Mouse (Mus musculus) testis, postnatal 14 days (tissue): ENCODE measurements around the gene Eci1.
"Not testable (repeated sequence)": the region's sequence is repeated elsewhere in the genome, so short reads cannot be mapped to it uniquely, and the experiment has no call there.

ENCODE experiments used
- DNase-seq: peaks from one replicate; pipeline ENCODE4 v3.0.0; 2021; ENCODE audit warnings: low spot score

Gene Eci1

DNA sequence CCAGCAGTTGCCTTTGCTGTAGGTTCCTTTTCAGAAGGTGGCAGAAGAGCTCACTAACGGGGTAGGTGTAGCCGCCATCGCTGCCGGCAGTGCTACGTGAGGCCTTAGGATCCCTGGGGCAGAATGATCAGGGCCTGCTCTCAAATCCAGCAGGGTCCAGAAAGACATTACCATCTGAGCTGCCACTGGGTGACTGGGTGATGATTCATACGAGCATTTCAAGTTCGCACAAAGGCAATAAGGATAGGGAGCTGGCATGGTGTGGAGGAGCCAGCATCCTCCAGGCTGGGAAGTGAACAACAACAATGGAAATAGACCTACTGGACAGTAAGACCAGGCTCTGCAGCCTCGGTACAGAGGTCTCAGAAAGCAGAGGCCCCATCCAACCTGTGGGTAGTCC, 13.9 kb downstream of the Eci1 start:
- DNase-seq = peak; percentile 4

DNA sequence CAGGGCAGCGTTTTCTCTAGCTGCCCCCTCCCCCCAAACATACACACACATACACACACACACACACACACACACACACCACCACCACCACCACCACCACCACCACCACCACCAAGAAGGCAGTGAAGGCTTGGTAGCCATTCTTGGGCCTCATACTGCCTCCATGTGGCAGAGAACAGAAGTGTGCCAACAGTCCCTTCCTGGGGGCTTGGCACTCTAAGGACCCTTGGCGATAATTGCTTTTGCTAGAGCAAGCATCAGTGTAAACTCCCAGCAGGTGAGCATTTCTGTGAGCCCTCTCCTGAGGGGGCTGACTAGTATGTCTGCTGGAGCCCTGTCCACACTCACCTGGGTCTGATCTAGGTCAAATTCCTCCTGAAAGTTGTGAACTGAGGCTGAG, 14.7 kb downstream of the Eci1 start:
- no peak for DNase-seq

DNA sequence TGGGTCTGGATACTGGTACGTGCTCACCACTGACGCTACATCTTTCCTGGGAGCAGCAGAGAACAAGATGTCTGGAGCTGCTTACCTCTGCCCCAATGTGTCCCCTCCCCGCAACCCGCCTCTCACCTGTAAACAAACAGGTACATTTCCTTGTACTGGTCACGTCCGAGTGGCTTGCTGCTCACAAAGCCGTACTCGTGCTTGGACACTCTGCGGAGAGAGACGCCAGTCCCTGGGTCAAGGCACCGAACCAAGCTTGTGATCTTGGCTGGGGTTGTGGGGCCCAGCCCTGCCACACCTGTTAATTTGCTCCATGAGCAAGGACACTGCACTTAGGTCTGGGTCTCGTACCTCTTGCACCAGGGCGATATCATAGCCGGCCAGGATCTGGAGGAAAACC, 15.7 kb downstream of the Eci1 start:
- DNase-seq = peak; percentile 38

DNA sequence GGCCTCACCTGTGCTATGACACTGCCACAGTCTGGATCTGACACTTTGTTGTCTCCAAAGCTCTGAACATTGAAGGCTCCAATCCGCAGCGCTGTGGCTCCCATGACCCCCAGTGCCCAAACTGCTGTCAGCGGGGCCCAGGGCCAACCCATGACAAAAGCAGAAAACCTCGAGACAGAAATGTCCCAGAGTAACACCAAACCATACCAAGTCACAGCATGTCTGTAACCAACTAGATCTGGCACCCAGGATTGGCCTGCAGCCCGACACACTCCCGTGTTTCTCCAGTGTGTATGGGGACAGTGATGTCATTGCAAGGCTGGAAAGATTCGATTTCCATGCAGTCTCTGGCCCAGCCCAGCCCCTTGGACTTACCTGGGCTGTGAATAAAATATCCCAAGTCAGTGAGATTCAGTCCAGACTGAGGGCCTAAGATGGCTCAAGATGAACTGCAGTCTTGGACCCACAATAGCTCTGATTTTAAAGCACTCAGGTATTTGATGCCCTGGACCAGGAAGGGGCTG, 16.3 kb downstream of the Eci1 start, which contains the start of gene Dnase1l2:
Gene Dnase1l2 (minus strand): TSS at position 474 of the 524 bp plus-strand sequence.
- peak; percentile 22 for DNase-seq

DNA sequence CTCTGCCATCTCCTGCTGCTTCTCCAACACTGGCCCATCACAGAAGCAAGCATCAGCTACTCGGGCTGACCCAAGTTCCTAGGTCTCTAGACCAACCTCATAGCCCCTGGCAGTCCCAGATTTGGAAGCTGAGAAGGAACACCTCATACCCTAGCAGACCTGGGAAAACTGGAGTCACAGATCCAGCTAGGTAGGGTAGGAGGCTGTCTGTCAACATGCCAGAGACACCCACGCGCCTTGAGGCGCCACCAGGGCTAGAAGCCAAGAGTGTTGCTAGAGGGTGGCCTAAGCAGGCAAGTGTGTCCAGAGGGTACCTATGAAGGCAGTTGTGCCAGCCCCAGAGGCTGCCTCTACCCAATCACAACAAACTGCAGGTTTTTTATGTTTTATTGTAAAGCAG, 17.0 kb downstream of the Eci1 start:
- DNase-seq = peak; percentile 61

DNA sequence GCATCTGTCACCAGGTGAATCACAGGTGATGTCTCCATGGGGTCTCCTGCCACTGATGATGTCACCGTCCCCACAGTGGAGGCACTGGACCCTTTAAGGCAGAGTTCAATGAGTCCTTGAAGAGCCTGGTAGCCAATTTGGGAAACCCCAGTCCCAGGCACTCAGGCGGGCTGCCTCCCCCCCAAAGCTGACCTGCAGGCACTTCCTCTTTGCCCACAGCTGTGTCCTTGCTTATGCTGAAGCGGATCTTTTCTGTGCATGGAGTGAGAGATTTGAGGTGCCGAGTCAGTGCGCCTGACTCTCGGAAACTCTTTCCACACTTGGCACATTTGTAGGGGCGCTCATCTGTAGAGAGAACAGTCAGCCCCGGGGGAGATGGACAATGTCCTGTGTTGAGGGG, 20.1 kb downstream of the Eci1 start:
- DNase-seq = no peak

DNA sequence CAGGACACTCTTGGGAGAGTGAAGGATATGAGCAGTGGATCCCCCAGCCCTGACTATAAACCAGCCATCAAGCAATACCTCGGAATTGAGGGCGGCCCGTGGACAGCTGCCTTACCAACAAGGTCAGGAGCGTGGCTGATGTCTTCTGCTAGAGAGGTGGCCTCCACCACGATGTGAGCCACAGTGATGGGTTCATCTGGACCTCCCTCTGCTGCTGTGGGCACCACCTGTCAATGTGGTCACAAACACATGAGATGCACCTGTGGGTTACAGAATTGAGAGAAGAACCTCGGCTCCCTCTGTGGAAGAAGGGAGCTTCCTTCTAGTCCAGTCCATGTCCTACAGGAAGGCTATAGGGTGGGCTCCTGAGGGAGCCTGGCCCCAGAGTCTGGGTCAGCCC, 23.1 kb downstream of the Eci1 start:
- no peak for DNase-seq

DNA sequence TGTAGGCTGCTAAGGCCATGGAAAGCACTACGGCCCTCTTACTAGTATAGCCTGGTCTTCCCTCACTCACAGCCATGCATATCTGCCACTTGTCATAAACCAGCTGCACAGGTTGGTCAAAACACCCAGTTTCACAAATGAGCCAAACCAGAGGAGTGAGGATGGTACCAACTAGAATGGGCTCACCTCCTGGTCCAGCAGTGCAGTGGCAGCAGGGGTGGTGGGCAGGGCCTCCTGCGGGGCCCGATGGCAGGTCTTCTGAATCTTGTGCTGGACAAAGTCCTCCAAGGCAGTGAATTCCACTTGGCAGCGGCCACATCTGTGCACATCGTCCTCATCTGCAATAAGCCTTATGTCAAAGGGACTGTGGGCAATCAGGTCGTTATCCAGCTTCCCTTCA, 24.8 kb downstream of the Eci1 start:
- no peak for DNase-seq

DNA sequence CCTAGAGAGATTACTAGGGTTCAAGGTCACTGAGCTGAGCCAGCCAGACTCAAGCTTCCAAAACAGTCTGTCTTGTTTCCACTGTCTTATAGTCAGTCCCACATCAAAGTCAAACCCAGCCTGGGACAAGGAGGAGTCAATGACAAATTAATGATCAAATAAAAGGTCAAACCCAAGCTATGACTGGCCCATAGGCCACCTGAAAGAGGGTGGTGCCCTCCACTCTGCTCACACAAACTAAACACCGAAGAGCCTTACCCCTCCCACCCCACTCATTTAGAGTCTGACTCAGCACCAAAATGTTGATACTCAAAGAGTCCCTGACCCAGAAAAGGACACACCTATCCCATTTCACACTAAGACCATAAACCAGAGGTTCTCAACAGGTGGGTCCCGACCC, 26.9 kb downstream of the Eci1 start:
- no peak for DNase-seq

DNA sequence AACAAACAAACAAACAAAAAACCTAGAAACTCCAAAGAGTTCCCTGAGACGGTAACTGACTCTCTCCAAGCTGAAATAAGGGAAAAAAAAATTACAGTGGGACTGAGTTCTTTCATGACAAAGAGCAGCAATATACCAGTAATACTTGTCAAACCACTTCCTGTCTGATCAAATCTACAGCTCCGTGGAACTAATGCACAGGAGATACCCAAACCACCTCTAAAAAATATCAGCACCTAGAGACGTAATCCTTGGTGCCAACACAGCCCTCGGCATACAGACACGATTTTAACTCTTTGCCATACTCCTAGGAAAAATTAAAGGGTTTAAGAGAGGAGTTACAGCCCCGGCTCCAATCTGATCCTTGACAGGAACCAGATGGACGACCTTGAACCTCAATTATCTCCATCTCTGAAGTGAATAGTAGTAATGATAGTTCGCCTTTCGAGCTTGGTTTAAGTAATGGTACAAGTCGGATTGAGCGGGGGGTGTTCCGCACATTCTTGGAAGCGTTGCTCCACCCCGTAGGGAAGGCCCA, 27.8 kb downstream of the Eci1 start:
- DNase-seq = no peak

DNA sequence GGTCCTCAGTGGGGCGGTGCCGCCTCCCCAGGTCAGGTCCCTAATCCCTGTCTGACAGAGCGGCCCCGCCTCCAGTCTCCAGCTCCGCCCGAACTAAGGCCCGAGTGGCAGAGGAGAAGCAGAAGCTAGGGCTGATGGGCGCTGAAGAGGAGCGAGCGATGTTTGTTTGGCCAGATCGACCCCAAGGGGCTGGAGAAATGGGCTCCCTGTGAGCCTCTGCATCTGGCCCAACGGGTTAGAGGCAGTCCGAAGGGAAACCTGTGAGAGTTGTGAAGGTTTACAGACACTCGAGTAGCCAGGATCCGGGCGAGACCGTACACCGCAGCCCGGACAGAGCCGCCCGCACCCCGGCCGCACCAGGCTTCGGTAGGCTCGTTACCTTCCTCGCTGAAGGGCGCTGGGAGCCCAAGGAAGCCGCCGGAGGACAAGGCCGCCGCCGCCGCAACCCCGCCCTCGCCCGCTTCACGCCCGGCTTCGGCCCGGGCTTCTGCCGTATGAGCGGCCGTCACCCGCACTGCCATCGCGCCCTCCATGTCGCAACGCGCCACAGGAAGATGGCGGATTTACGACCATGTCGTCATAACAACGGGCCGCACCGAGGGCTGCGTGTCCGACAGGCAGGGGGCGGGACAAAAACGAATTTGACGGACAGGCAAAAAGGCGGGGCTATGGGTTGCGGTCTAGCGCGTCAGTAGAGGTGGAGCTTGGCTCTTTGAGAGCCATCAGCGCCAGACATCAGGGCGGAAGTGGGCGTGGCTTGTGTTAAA, 28.5 kb downstream of the Eci1 start:
- DNase-seq = peak; percentile 100

DNA sequence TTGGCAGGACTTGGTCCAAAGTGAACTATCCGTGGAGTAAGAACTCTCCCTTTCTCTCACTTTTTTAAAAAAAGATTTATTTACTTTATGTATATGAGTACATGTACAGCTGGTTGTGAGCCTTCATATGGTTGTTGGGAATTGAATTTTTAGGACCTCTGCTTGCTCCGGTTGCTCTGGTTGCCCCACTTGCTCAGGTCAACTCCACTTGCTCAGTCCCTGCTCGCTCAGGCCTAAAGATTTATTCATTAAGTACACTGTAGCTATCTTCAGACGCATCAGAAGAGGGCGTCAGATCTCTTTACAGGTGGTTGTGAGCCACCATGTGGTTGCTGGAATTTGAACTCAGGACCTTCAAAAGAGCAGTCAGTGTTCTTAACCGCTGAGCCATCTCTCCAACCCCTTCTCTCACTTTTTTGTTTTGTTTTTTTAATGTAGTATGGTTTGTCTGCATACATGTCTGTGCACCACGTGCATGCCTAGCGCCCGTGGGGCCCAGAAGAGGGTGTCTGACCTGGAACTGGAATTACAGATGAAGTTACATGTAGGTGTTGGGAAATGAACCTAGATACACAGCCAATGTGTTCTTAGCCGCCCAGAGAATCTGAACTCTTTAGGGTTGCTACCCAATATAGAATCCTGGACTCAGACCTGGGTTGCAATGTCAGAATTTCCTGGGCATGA, 29.2 kb downstream of the Eci1 start:
- DNase-seq = not testable (repeated sequence)

DNA sequence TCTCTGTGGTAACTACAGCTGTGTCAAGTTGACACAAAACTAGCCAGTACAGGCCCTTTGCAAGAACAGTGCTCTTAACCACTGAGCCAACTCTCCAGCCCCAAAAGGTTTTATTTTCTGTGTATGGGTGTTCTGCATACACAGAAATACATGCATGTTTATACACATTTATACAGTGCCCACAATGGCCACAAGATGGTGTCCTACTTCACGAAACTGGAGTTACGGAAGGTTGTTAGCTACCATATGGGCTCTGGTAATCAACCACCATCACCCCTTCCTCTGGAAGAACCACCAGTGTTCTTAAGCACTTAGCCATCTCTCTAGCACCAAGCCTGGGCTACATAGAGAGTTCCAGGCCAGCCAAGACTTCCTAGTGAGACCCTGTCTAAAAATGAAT, 35.1 kb downstream of the Eci1 start:
- no peak for DNase-seq

DNA sequence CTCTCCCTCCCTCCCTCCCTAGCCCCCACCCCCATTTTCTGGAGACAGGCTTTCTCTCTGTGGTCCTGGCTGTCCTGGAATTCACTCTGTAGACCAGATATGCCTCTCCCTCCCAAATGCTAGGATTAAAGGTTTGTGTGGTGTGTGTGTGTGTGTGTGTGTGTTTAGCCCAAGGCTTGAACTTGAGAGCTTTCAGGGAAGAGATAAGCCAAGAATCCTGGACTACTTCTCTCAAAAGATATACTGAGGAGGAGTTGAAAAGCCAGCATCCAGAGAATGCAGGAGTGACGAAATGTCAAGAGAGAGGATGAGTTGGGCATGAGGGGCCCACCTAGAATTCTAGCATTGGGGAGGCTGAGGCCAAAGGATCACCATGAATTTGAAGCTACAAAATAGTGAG, 36.5 kb downstream of the Eci1 start:
- no peak for DNase-seq

DNA sequence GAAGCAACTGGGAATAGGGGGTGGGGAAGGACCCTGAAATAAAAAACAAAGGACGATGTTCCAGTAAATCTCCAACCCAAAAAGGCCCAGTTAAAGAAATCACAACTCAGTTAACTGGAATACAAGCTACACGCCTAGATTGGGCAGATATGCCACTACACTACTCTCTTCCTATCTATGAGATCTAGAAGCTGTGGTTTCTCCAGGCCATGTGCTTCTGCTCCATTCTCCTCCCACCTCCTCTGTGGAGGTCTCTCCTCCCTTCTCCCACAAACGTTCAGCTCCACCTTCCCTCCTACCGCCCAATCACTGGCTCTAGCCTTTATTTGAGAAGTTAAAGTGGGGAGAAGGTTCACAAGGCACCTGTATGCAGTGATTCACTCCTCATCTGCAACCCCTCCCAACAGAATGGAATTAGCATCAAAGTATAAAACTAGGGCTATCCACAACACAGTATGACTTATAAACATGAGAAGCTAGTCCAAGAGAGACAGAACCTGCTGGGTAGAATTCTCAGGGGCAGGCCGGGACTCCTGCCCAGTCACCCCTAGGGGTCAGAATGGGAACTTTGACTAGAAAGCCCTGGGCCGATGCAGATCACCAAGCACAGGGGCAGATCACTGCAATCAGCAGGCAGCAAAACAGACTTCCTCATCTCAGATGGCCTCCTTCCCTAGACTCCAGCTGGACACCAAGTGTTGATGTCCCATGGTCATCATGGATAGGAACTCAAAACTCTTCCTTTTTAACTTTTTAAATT, 37.1 kb downstream of the Eci1 start:
- DNase-seq = peak; percentile 6

DNA sequence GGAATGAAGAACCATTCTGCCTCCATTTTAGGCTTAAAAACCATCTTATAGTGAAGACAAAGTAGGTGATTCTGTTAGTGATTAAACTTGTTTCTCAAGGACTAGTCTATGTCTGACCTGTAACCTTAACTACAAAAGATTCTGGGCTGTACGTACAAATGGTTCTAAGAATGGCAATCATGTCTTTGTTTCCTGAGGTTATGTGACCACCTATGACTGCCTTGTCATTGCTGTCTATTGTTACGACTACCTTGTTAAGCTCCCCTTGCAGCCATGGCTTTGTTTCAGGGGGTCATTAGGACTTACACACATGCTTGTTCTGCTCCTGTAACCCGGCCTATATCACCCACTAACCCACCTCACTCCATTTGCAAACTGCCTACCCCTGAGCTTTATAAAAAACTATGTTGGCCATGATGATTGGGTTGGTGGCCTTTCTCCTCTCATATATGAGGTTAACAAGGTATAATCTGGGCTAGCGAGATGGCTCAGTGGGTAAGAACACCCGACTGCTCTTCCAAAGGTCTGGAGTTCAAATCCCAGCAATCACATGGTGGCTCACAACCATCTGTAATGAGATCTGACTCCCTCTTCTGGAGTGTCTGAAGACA, 42.3 kb downstream of the Eci1 start:
- DNase-seq = no peak

DNA sequence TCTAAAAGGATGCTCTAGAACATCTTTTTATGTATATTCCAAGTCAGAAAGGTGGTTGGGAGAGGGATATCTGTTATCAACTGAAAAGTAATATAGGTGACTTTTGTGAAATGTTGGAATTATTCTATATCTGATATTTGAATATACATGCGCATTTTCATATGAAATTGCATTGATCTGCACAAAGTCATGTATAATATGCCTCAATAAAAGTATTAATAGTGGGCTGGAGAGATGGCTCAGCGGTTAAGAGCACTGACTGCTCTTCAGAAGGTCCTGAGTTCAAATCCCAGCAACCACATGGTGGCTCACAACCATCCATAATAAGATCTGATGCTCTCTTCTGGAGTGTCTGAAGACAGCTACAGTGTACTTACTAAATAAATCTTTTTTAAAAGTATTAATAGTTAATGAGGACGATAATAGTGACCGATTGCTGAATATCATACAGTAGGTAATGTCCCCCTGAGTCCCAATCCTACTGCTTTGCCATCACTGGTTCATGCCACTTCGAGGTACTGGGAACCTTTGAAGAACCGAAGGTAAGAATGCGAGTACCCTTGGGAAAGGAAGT, 43.0 kb downstream of the Eci1 start:
- DNase-seq = no peak

DNA sequence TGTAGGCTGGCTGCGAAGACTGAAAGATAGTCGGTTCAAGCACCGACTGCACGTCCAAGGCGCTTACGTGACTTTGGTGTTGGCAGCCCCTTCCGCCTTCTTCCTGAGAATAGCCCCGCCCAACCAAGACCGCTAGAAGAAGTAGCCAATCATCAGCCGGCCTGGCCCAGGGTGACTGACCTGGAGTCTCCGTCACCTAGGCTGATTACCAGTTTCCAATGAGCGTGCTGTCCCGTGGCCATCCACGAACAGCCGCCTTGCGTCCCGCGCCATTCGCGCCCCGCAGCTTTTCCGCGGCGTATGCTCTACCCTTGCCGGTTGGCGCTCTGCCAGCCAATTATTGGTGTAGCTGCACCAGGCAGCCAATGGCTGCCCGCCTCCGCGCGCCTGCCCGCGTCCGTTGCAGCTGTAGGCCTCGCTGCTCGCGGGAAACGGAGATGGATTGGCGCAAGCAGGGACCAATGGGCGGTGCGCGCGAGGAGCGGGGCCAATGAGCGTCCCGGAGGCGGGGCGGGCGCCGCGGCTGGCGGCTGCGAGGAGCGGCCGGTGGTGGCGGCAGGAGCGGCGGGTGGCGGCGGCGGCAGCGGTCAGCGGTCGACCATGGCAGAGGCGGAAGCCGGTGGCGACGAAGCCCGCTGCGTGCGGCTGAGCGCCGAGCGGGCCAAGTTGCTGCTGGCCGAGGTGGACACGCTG, 43.6 kb downstream of the Eci1 start, which contains the start of the genes E4f1 and Pgp:
Gene E4f1 (minus strand): TSS at position 404 of the 693 bp plus-strand sequence.
Gene Pgp (plus strand): TSS at position 483 of the 693 bp plus-strand sequence.
- DNase-seq = peak; percentile 99

DNA sequence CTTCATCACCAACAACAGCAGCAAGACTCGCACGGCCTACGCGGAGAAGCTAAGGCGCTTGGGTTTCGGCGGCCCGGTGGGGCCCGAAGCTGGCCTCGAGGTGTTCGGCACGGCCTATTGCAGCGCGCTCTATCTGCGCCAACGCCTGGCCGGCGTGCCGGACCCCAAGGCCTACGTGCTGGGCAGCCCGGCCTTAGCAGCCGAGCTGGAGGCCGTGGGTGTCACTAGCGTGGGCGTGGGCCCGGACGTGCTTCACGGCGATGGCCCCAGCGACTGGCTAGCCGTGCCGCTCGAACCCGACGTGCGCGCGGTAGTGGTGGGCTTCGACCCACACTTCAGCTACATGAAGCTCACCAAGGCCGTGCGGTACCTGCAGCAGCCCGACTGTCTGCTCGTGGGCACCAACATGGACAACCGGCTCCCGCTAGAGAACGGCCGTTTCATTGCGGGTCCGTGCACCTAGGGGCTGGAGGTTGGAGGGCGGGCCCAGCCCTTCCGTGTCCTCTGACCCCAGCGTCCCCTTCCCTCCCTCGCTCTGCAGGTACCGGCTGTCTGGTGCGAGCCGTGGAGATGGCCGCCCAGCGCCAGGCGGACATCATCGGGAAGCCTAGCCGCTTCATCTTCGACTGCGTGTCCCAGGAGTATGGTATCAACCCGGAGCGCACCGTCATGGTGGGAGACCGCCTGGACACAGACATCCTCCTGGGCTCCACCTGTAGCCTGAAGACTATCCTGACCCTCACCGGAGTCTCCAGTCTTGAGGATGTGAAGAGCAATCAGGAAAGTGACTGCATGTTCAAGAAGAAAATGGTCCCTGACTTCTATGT, 44.5 kb downstream of the Eci1 start:
- peak; percentile 77 for DNase-seq

DNA sequence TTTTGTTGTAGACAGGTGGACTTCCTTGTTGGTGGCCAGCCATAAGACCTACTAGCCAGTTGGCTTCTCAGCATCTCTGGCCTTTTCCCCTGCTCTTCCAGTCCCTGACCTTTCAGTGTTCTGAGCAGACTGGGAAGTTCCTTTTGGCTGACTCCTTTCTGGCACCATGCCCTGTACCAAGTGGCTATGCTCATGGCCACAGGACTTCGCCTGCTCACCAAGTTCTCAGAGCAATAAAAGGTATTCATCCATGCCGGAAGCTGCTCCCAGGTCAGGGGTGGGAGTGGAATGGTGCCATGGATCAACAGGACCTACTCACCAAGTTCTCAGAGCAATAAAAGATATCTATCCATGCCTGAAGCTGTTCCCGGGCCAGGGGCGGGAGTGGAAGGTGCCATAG, 46.1 kb downstream of the Eci1 start:
- DNase-seq = peak; percentile 75
